Mouse (Mus musculus) stomach, postnatal 0 days (tissue): ENCODE data around the gene Gramd1b.

Experiments
- CTCF ChIP-seq: IDR thresholded peaks from 2 replicates; pipeline ENCODE4 v1.5.1; 2016; ENCODE audit warnings: antibody characterized with exemption, low read depth, mild to moderate bottlenecking, moderate library complexity
- EP300 ChIP-seq: optimal IDR thresholded peaks from 2 replicates; pipeline ENCODE3; 2016; ENCODE audit warnings: antibody characterized with exemption

GRCm38 (mm10) chr9:40397036-40397435 lies 134.1 kb downstream of the Gramd1b start:
- TF ChIP-seq CTCF = no peak
- no peak for TF ChIP-seq EP300
